Mouse (Mus musculus): ENCODE data around the gene Nmnat2. TPM values are rescaled to one million over a fixed set of nuclear protein-coding genes. Genes with fewer than 3 reads are reported as not detected.

Gene Nmnat2
- total and polyA plus RNA-seq, 3 experiments, result 1.3 to 2.8 TPM; not detected in 1

DNA sequence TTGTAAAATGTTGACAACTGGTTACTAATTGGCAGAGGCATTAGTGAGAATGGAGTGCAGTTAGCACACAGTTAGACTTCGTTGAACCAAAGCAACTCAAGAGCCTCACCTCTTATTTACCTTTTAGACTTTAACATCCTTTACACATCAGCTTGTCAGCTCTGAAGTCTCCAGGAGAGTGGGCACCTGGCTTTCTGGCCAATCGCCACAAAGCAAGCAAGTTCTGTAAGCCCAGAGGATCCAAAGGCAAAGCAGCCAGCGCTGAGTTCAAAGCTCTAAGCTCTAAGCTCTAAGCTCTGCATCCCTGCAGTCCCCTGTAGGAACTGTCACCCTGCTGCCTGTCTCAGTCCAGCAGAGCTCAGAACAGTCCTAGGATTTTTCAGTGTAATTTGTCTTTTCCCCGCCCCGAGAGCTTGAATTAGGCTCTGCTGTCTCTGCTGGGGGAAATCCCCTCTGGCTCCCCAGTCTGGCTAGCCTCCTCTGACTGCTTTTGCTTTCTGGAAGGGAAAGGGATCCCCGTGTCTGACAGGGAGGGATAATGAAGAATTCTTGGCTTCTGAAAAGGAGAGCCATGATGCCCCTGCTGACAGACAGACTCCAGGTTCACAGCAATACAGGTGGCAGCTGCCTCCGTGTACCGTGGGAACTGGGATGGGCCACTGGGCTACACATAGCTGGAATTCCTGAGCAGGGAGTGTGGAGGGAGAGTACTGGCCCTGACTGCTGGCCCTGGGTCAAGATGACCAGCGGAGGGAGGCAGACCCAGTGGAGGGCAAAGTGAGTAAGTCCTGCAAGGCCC is 136.8 kb downstream of the Nmnat2 start:
- no peak overlapping the region; the same call in 1 of the 2 replicates for H3K9ac ChIP-seq (ENCODE audit: control insufficient read depth, low read depth, low read length, poor library complexity, severe bottlenecking)
- H3K27me3 ChIP-seq (ENCODE audit: control insufficient read depth in 1 of 2, insufficient read depth in 2 of 2, low read length in 2 of 2), result no peaks in the 10 kb centered on the region
- no peak for DNase-seq (ENCODE audit: low read depth, low spot score)
- peaks cover 0 to 7% of the 10 kb centered on the region in 2 experiments; a peak in 2 of 4 replicates for H3K36me3 ChIP-seq (ENCODE audit: control insufficient read depth in 1 of 2, insufficient read depth in 2 of 2, low read length in 2 of 2)
- H3K9me3 ChIP-seq (replicated peaks; ENCODE audit: insufficient read depth, low read length), result no peaks in the 10 kb centered on the region
- peaks cover 2 to 21% of the 10 kb centered on the region in 2 experiments; a peak in 3 of 4 replicates for H3K4me1 ChIP-seq (ENCODE audit: control insufficient read depth in 1 of 2, insufficient read depth in 2 of 2, low read length in 2 of 2)
- H3K27ac ChIP-seq (ENCODE audit: control insufficient read depth, low read depth, low read length), result no peak overlapping the region
- H3K79me2 ChIP-seq (ENCODE audit: control insufficient read depth, insufficient read depth, low read length, poor library complexity), result no peaks in the 10 kb centered on the region
- TF ChIP-seq MYC (IDR thresholded peaks at IDR 0.05; ENCODE audit: low read depth, low read length) (no peak), E2F4 (IDR thresholded peaks at IDR 0.05; ENCODE audit: borderline replicate concordance, low read depth, low read length) (no peak), ETS1 (IDR thresholded peaks at IDR 0.05; ENCODE audit: low read depth, low read length) (no peak), SIN3A (IDR thresholded peaks at IDR 0.05; ENCODE audit: low read length) (no peak), BHLHE40 (IDR thresholded peaks at IDR 0.05; ENCODE audit: borderline replicate concordance, low read depth, low read length) (no peak), ELF1 (IDR thresholded peaks at IDR 0.05; ENCODE audit: low read depth, low read length) (no peak), TBP (IDR thresholded peaks at IDR 0.05; ENCODE audit: low read depth, low read length) (no peak), NELFE (IDR thresholded peaks at IDR 0.05; ENCODE audit: low read depth, low read length) (no peak), NRF1 (IDR thresholded peaks at IDR 0.05; ENCODE audit: insufficient read depth, low read depth, low read length, poor library complexity, severe bottlenecking) (no peak), GABPA (IDR thresholded peaks at IDR 0.05; ENCODE audit: low read depth, low read length) (no peak), GATA1 (IDR thresholded peaks at IDR 0.05; ENCODE audit: low read depth, low read length) (no peak), POLR2AphosphoS2 (IDR thresholded peaks at IDR 0.05; ENCODE audit: low read length) (no peak), RAD21 (IDR thresholded peaks at IDR 0.05; ENCODE audit: low read depth, low read length) (no peak), EP300 (IDR thresholded peaks at IDR 0.05; ENCODE audit: low read depth in 1 of 2, low read length in 2 of 2) (no peak), UBTF (IDR thresholded peaks at IDR 0.05; ENCODE audit: borderline replicate concordance, insufficient read depth, low read depth, low read length) (no peak), MAX (IDR thresholded peaks at IDR 0.05; ENCODE audit: low read length) (no peak), ZMIZ1 (IDR thresholded peaks at IDR 0.05; ENCODE audit: low read depth, low read length) (no peak), POLR2AphosphoS5 (IDR thresholded peaks at IDR 0.05; ENCODE audit: borderline replicate concordance, low read depth, low read length) (no peak), MXI1 (IDR thresholded peaks at IDR 0.05; ENCODE audit: low read depth, low read length) (no peak), MAZ (IDR thresholded peaks at IDR 0.05; ENCODE audit: low read depth, low read length) (no peak)
- no peak overlapping the region for H3K4me3 ChIP-seq (ENCODE audit: control insufficient read depth in 1 of 2, insufficient read depth in 1 of 2, low read depth in 2 of 2, low read length in 2 of 2)

Data from MEL (cell line).